Mouse (Mus musculus): ENCODE measurements around the gene Abl2.

DNA sequence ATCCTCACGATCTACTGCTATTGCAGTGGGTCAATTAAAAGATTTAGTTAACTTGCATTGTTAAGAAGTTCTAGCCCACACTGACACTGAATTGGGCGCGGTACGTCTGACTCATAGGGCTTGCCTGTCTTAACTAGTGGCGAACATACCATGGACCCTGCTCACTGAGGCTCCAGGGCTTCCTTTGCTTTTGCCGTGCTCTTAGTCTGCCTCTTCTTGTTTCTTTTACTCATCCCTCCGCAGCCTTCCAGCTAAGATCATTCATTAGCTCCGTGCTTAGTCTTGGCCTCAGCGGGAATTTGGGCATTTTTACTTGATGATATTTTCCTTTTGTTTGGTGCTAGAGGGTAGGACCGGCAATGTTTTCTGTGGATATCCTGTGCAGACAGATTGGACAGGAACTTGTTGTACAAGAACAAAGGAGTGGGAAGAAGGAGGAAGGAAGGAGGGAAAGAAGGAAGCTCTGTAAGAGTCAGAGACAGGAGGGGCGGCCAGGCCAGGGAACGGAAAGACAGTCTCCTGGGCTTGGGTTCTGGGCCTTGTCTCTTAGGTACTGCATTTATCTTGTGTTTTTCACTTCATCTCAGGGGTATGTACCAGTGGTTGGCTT, 58.5 kb downstream of the Abl2 start:
- TF ChIP-seq CTCF (IDR thresholded peaks at IDR 0.05; ENCODE audit: extremely low read depth, insufficient read depth, insufficient read length, insufficient replicate concordance) (no peak), POLR2A (IDR thresholded peaks at IDR 0.05; ENCODE audit: low read depth, low read length) (no peak)

All from spleen, adult 2 months (tissue).